Mouse (Mus musculus): ENCODE measurements around the gene Fads6.

DNA sequence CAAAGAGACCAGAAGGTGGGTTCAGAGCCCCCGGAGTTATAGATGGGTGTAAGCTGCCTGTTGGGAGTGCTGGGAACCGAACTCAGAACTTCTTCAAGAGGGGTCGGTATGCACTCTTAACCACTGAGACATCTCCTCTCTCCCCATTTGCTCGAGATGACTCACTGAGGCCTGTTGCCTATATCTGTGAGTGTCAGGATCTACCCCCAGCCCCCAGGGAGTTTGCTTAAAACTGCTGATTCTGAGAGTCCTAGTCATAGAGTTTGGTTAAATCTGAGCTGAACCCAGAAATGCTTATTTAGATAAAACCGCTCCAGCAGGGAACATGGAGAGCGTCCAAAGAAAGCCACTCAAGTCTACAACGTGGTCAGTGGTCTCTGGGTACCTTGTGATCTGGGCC lies 23.3 kb downstream of the Fads6 start:
- no peak for TF ChIP-seq POLR2A (IDR thresholded peaks at IDR 0.05; ENCODE audit: low read depth, low read length)
- no peak for TF ChIP-seq CTCF (IDR thresholded peaks at IDR 0.05; ENCODE audit: extremely low read depth, insufficient read length, insufficient replicate concordance, low read depth, low read length)

Measured in small intestine, adult 2 months (tissue).